13 mouse cellular contexts compared by ENCODE assay signal in the genomic region with DNA sequence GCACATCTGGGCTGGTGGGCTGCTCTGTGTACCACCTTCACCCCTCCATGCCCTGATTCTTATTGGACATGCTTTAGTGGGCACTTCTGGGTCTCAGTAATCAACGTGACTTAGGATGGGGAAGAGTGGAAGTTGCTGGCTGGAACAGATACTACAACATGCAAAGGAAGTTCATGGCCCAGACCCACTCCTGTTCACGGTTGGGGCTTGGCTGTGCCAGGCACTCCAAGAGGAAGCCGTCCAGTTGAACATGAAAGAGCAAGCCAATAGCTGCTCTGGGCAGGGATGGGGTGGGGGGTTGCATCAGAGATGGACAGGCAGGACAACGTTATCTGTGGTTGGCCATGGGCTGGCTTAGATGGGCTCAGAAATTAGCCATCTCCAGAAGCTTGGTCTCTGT. TPM values are rescaled to one million over a fixed set of nuclear protein-coding genes. Genes with fewer than 3 reads are reported as not detected.
"Had no signal": no experiment of that assay in that cellular context is flagged by ENCODE, and none has a peak within 500 bp of the region (broad histone marks: within the 10 kb centered on the region; RNA-seq: fewer than 3 reads in every experiment).

No protein-coding gene starts in this region.

- H3K27me3 ChIP-seq: kidney, embryonic 15.5 days; limb, embryonic 15.5 days; midbrain, embryonic 12.5 days; neural tube, embryonic 13.5 days had no signal

- H3K36me3 ChIP-seq: kidney, embryonic 15.5 days; limb, embryonic 15.5 days; midbrain, embryonic 12.5 days; neural tube, embryonic 13.5 days had no signal

- DNase-seq: kidney, adult 2 months; kidney, postnatal 14 days; retina, postnatal 1 day; right cerebral cortex, postnatal 4 days; thymus, postnatal 14 days had no signal

- ATAC-seq: intestine, embryonic 16.5 days; midbrain, embryonic 16.5 days had no signal

- H3K4me2 ChIP-seq: kidney, embryonic 15.5 days; limb, embryonic 15.5 days; midbrain, embryonic 12.5 days; neural tube, embryonic 13.5 days had no signal

- H3K4me1 ChIP-seq: midbrain, embryonic 12.5 days had no signal

- H3K27ac ChIP-seq: kidney, embryonic 15.5 days; limb, embryonic 15.5 days; midbrain, embryonic 12.5 days; neural tube, embryonic 13.5 days; stomach, postnatal 0 days had no signal

- H3K4me3 ChIP-seq: kidney, embryonic 15.5 days; limb, embryonic 15.5 days; midbrain, embryonic 12.5 days; neural tube, embryonic 13.5 days had no signal

- H3K9me3 ChIP-seq: kidney, embryonic 15.5 days; limb, embryonic 15.5 days; midbrain, embryonic 12.5 days; neural tube, embryonic 13.5 days had no signal

- H3K9ac ChIP-seq: kidney, embryonic 15.5 days; limb, embryonic 15.5 days; midbrain, embryonic 12.5 days; neural tube, embryonic 13.5 days had no signal

RNA-seq across cellular contexts. Expression of a gene that starts 31.6 kb away (rescaled TPM):
- total RNA-seq: megakaryocyte-erythroid progenitor cell, adult 5-6 weeks had no signal
- polyA plus RNA-seq: kidney, adult 2 months had no signal
